Mouse (Mus musculus): ENCODE data around the gene Krr1. TPM values are rescaled to one million over a fixed set of nuclear protein-coding genes. Genes with fewer than 3 reads are reported as not detected.

Gene Krr1
- polyA plus RNA-seq, 1 experiment, result 8.9 TPM

- no peak overlapping the region for H3K27ac ChIP-seq (ENCODE audit: control insufficient read depth, insufficient read depth, low read length)
- no peaks in the 10 kb centered on the region for H3K27me3 ChIP-seq (ENCODE audit: control insufficient read depth, insufficient read depth, low read length)
- H3K4me1 ChIP-seq (replicated peaks; ENCODE audit: control insufficient read depth, insufficient read depth, low read length), result peaks cover 11% of the 10 kb centered on the region
- H3K4me3 ChIP-seq (ENCODE audit: control insufficient read depth, insufficient read depth, low read length), result no peak overlapping the region
- no peak for DNase-seq
- no peak for TF ChIP-seq POLR2A (IDR thresholded peaks at IDR 0.05; ENCODE audit: control insufficient read depth, extremely low read depth, insufficient read depth, low read length, poor library complexity)
- no peak for TF ChIP-seq CTCF (IDR thresholded peaks at IDR 0.05; ENCODE audit: borderline replicate concordance, control insufficient read depth, extremely low read depth, insufficient read depth, low read length, poor library complexity)
- 12% methylated on average over 11 of the region's 11 CpGs for WGBS
- H3K36me3 ChIP-seq (ENCODE audit: control insufficient read depth, insufficient read depth, low read length), result peaks cover 4% of the 10 kb centered on the region
Observed at GRCm38 (mm10) chr10:111995803-111996548, 23.5 kb downstream of the Krr1 start.

- TF ChIP-seq CTCF (IDR thresholded peaks at IDR 0.05; ENCODE audit: borderline replicate concordance, control insufficient read depth, extremely low read depth, insufficient read depth, low read length, poor library complexity), result no peak
- no peak for TF ChIP-seq POLR2A (IDR thresholded peaks at IDR 0.05; ENCODE audit: control insufficient read depth, extremely low read depth, insufficient read depth, low read length, poor library complexity)
- Histone ChIP-seq H3K36me3 (ENCODE audit: control insufficient read depth, insufficient read depth, low read length) (peaks cover 4% of the 10 kb centered on the region; the same call in 1 of the 2 replicates), H3K4me3 (ENCODE audit: control insufficient read depth, insufficient read depth, low read length) (peak overlapping the region; percentile 55), H3K4me1 (replicated peaks; ENCODE audit: control insufficient read depth, insufficient read depth, low read length) (peaks cover 11% of the 10 kb centered on the region), H3K27me3 (ENCODE audit: control insufficient read depth, insufficient read depth, low read length) (no peaks in the 10 kb centered on the region), H3K27ac (ENCODE audit: control insufficient read depth, insufficient read depth, low read length) (peak overlapping the region; percentile 76)
- 5% methylated on average over 7 of the region's 7 CpGs for WGBS
- peak; percentile 11 for DNase-seq
Observed at GRCm38 (mm10) chr10:111996549-111996904, 24.1 kb downstream of the Krr1 start.

DNA sequence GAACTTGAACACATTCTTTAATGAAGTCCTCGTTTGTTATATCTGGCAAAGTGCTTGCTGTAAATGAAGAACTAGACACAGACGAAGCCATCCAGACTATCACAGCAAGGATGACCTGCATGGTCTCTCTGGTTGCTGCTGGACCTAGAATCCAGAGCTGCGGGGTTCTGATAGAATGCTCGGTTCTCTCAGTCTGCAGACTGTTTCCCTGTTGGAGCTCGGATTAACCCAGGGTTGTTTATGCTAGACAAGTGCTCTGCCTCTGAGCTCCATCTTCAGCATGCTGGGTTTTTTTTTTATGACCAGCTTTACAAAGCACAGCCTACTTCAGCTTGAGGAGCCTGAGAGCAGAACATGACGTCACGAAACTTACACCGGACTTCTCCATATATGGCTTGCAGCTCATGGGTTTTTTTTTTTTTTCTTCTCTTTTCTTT is 24.5 kb downstream of the Krr1 start:
- Histone ChIP-seq H3K36me3 (ENCODE audit: control insufficient read depth, insufficient read depth, low read length) (peaks cover 4% of the 10 kb centered on the region; the same call in 1 of the 2 replicates), H3K4me1 (replicated peaks; ENCODE audit: control insufficient read depth, insufficient read depth, low read length) (peaks cover 11% of the 10 kb centered on the region), H3K27me3 (ENCODE audit: control insufficient read depth, insufficient read depth, low read length) (no peaks in the 10 kb centered on the region), H3K4me3 (ENCODE audit: control insufficient read depth, insufficient read depth, low read length) (peak overlapping the region; percentile 55), H3K27ac (ENCODE audit: control insufficient read depth, insufficient read depth, low read length) (peak overlapping the region; percentile 76)
- TF ChIP-seq POLR2A (IDR thresholded peaks at IDR 0.05; ENCODE audit: control insufficient read depth, extremely low read depth, insufficient read depth, low read length, poor library complexity) (no peak), CTCF (IDR thresholded peaks at IDR 0.05; ENCODE audit: borderline replicate concordance, control insufficient read depth, extremely low read depth, insufficient read depth, low read length, poor library complexity) (no peak)
- peak; percentile 24 for DNase-seq
- 3% methylated on average over 8 of the region's 8 CpGs for WGBS

- no peaks in the 10 kb centered on the region for H3K27me3 ChIP-seq (ENCODE audit: control insufficient read depth, insufficient read depth, low read length)
- no peak for DNase-seq
- no peak overlapping the region for H3K4me3 ChIP-seq (ENCODE audit: control insufficient read depth, insufficient read depth, low read length)
- H3K4me1 ChIP-seq (replicated peaks; ENCODE audit: control insufficient read depth, insufficient read depth, low read length), result peaks cover 17% of the 10 kb centered on the region
- H3K27ac ChIP-seq (ENCODE audit: control insufficient read depth, insufficient read depth, low read length), result no peak overlapping the region
- H3K36me3 ChIP-seq (ENCODE audit: control insufficient read depth, insufficient read depth, low read length), result peaks cover 4% of the 10 kb centered on the region; the same call in 1 of the 2 replicates
- TF ChIP-seq CTCF (IDR thresholded peaks at IDR 0.05; ENCODE audit: borderline replicate concordance, control insufficient read depth, extremely low read depth, insufficient read depth, low read length, poor library complexity), result no peak
- no peak for TF ChIP-seq POLR2A (IDR thresholded peaks at IDR 0.05; ENCODE audit: control insufficient read depth, extremely low read depth, insufficient read depth, low read length, poor library complexity)
Observed at GRCm38 (mm10) chr10:111997671-111998070, 25.2 kb downstream of the Krr1 start.

GRCm38 (mm10) chr10:111999765-112000164 is 27.3 kb downstream of the Krr1 start:
- Histone ChIP-seq H3K4me1 (replicated peaks; ENCODE audit: control insufficient read depth, insufficient read depth, low read length) (peaks cover 14% of the 10 kb centered on the region), H3K36me3 (ENCODE audit: control insufficient read depth, insufficient read depth, low read length) (no peaks in the 10 kb centered on the region), H3K4me3 (ENCODE audit: control insufficient read depth, insufficient read depth, low read length) (no peak overlapping the region), H3K27ac (ENCODE audit: control insufficient read depth, insufficient read depth, low read length) (no peak overlapping the region), H3K27me3 (ENCODE audit: control insufficient read depth, insufficient read depth, low read length) (no peaks in the 10 kb centered on the region)
- 38% methylated on average over 3 of the region's 3 CpGs for WGBS
- TF ChIP-seq POLR2A (IDR thresholded peaks at IDR 0.05; ENCODE audit: control insufficient read depth, extremely low read depth, insufficient read depth, low read length, poor library complexity) (no peak), CTCF (IDR thresholded peaks at IDR 0.05; ENCODE audit: borderline replicate concordance, control insufficient read depth, extremely low read depth, insufficient read depth, low read length, poor library complexity) (no peak)
- DNase-seq, result no peak

- H3K27me3 ChIP-seq (ENCODE audit: control insufficient read depth, insufficient read depth, low read length), result no peaks in the 10 kb centered on the region
- no peak overlapping the region for H3K4me3 ChIP-seq (ENCODE audit: control insufficient read depth, insufficient read depth, low read length)
- no peak for TF ChIP-seq POLR2A (IDR thresholded peaks at IDR 0.05; ENCODE audit: control insufficient read depth, extremely low read depth, insufficient read depth, low read length, poor library complexity)
- no peak for TF ChIP-seq CTCF (IDR thresholded peaks at IDR 0.05; ENCODE audit: borderline replicate concordance, control insufficient read depth, extremely low read depth, insufficient read depth, low read length, poor library complexity)
- H3K4me1 ChIP-seq (replicated peaks; ENCODE audit: control insufficient read depth, insufficient read depth, low read length), result peaks cover 13% of the 10 kb centered on the region
- no peak overlapping the region for H3K27ac ChIP-seq (ENCODE audit: control insufficient read depth, insufficient read depth, low read length)
- no peak for DNase-seq
- no peaks in the 10 kb centered on the region for H3K36me3 ChIP-seq (ENCODE audit: control insufficient read depth, insufficient read depth, low read length)
- 7% methylated on average over 5 of the region's 5 CpGs for WGBS
Observed at GRCm38 (mm10) chr10:112000568-112000967, 28.1 kb downstream of the Krr1 start.

Data from thymus, adult 2 months (tissue).